Mouse (Mus musculus): Measurements from ENCODE around the gene Cers2. TPM values are rescaled to one million over a fixed set of nuclear protein-coding genes. Genes with fewer than 3 reads are reported as not detected.

Cers2 gene
- 100 to 1,000 TPM; 122 to 397 (median 242) TPM for total RNA-seq (2018; cell fraction: chromatin; rRNA removed)
- 100 to 1,000 TPM; 159 to 231 (median 184) TPM for total RNA-seq (2018; cell fraction: cytosol; rRNA removed)
- 100 to 1,000 TPM; 133 to 373 (median 198) TPM for total RNA-seq (2018; cell fraction: nucleus; rRNA removed)
- 216 to 338 TPM (median 252 TPM) in 3 replicates for polyA plus RNA-seq (2018)

DNA sequence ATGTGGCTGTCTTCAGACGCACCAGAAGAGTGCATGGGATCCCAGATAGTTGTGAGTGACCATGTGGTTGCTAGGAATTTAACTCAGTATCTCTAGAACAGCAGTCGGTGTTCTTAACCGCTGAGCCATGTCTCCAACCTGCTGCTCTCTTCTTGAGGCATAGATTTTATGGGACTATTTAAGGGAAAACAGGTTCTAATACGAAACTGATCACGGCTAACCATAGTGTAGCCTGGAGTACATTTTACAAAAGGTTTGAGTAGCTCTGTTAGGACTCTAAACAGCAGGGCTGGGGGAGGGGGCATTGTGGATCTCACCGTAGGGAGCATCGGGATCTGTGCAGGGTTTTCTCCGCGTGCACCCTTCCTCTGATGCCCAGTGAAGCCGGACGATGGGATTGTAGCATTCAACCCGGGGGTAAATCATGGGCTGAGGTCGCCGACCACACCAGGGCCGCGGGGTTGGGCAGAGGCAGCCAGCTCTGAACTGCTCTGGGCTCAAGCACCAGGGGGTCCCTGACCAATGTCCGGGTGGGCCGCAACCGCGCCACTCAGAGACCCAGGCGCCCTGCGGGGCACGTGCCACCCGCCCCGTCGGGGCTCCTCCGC lies at the start of gene Cers2:
Gene Cers2, plus strand, starts transcription at position 306 of the 608 bp plus-strand sequence.
- Histone ChIP-seq H3K79me2 (ENCODE audit: inconsistent target) (peaks cover 58% of the 10 kb centered on the region), H3K4me3 (ENCODE audit: inconsistent target) (peak within 1 kb of the TSS; percentile 79), H3K27ac (peak within 1 kb of the TSS; percentile 94), H3K36me3 (ENCODE audit: inconsistent target) (peaks cover 4% of the 10 kb centered on the region; the same call in 1 of the 2 replicates)
- WGBS (ENCODE audit: missing documents): 6% methylated on average over 27 of the region's 27 CpGs

DNA sequence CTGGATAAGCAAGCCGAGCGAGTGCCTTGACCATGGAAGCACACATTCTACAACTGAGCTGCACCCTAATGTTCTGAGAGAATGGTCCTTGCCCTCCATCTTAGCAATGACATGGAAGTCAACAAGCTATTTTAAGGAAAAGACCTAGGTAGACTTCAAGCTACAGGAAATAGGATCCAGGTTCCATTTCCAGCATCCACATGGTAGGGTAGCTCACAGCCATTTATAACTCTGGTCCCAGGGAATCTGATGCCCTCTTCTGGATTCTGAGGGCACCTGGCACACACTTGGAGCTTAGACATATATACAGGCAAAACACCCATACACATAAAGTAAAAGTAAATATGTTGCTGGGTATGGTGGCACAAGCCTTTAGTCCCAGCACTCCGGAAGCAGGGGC lies 48.5 kb upstream of the Cers2 start:
- WGBS (ENCODE audit: missing documents): 94% methylated on average over 3 of the region's 3 CpGs
- H3K79me2 ChIP-seq (ENCODE audit: inconsistent target): peaks cover 4% of the 10 kb centered on the region; the same call in 1 of the 2 replicates
- H3K36me3 ChIP-seq (ENCODE audit: inconsistent target): peaks cover 30% of the 10 kb centered on the region
- H3K27ac ChIP-seq: no peak overlapping the region
- no peak overlapping the region for H3K4me3 ChIP-seq (ENCODE audit: inconsistent target)

DNA sequence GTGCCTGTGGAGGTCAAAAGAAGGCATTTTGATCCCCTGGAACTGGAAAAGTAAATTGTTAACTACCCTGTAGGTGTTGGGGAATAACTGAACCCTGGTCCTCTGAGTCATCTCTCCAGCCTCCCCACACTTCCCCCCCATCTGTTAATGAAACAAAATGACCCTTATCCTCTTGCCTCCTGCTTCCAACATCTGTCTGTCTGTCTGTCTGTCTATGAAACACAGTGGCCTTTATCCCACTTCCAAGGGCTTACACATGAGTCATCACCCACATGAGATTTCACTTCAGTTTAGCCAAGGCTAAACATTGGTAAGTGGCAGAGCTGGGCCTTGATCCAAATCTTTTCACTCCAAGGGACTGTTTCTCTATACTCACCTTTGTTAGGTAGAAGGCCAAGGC lies 46.7 kb upstream of the Cers2 start:
- H3K27ac ChIP-seq: no peak overlapping the region
- H3K79me2 ChIP-seq (ENCODE audit: inconsistent target): peaks cover 20% of the 10 kb centered on the region; the same call in 1 of the 2 replicates
- no peak overlapping the region for H3K4me3 ChIP-seq (ENCODE audit: inconsistent target)
- H3K36me3 ChIP-seq (ENCODE audit: inconsistent target): peaks cover 26% of the 10 kb centered on the region

DNA sequence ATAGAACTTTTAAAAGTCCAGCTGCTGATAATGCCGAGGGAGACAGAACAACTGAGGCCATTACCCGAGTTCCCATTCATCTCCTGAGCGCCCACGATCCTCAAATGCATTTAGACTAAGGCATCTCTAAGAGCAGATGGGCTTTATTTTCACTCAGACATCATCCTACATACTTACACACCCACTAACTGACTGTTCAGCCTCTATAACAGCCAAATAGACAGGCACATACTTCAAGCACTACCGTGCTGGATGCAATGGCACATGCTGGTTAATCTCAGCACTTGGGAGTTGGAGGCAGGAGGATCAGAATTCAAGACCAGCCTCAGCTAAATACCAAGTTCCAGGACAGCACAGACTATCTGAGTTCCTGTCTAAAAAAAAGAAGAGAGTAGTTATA lies 44.8 kb upstream of the Cers2 start:
- H3K27ac ChIP-seq: no peak overlapping the region
- no peak overlapping the region for H3K4me3 ChIP-seq (ENCODE audit: inconsistent target)
- WGBS (ENCODE audit: missing documents): 98% methylated on average over 5 of the region's 5 CpGs
- H3K79me2 ChIP-seq (ENCODE audit: inconsistent target): peaks cover 37% of the 10 kb centered on the region; the same call in 1 of the 2 replicates
- H3K36me3 ChIP-seq (ENCODE audit: inconsistent target): peaks cover 26% of the 10 kb centered on the region

DNA sequence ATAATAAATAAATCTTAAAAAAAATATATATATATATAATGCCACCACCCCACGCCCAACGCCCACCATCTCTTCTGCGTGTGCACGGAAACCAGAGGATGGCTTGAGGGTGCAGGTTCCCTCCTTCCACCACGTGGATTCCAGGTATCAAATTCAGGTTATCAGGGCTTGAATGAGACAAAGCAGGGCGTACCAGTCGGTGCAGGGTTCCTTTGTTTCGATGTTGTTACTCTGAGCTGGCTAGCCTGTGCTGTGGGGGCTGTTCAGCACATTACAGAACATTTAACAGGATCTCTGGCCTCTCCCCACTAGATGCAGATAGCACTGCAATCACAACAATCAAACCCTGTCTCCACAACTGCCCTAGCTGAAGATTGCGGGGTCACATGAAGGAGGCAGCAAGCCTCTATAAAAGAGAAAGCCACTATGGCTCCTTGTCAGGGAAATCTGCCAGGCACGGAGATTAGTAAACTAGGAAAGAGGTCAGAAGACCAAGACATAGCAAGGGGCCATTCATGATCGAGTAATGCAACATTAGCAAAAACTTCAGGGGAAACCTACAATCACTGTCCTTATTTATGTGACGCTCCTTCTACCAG lies 43.7 kb upstream of the Cers2 start:
- WGBS (ENCODE audit: missing documents): 97% methylated on average over 12 of the region's 12 CpGs
- no peak overlapping the region for H3K4me3 ChIP-seq (ENCODE audit: inconsistent target)
- H3K36me3 ChIP-seq (ENCODE audit: inconsistent target): peaks cover 26% of the 10 kb centered on the region
- peaks cover 48% of the 10 kb centered on the region; the same call in 1 of the 2 replicates for H3K79me2 ChIP-seq (ENCODE audit: inconsistent target)
- H3K27ac ChIP-seq: no peak overlapping the region

DNA sequence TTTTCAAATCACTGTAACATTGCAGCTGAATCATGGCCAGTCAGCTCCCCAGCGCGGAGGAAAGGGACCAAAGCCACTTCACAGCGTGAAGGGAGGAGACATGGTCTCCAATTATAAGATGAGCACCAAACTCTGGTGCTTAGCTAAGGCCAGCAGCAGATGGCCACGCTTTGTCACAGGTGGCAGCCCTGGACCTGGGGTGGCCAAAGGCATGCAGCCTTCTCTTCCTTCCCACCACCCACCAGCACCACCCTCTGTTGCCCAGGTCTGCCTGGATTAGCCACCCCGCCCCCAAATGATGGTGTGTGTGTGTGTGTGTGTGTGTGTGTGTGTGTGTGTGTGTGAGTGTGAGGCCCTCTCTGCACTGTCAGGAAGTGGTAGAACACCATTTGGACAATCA lies 41.1 kb upstream of the Cers2 start:
- H3K4me3 ChIP-seq (ENCODE audit: inconsistent target): no peak overlapping the region
- peaks cover 5% of the 10 kb centered on the region; the same call in 1 of the 2 replicates for H3K36me3 ChIP-seq (ENCODE audit: inconsistent target)
- 98% methylated on average over 4 of the region's 5 CpGs for WGBS (ENCODE audit: missing documents)
- H3K27ac ChIP-seq: no peak overlapping the region
- peaks cover 74% of the 10 kb centered on the region; the same call in 1 of the 2 replicates for H3K79me2 ChIP-seq (ENCODE audit: inconsistent target)

DNA sequence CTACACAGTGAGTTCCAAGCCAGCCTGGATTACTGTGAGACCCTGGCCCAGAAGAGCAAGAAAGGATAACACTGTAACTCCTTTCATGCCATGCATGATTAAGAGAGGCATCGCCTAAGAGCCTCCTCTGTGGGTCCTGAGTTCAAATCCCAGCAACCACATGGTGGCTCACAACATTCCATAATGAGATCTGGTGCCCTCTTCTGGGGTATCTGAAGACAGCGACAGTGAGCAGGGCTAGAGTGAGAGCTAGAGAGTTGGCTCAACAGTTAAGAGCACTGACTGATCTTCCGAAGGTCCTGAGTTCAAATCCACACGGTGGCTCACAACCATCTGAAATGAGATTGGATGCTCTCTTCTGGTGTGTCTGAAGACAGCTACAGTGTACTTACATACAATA lies 40.1 kb upstream of the Cers2 start:
- H3K36me3 ChIP-seq (ENCODE audit: inconsistent target): 0 out of 2 replicates have a peak, but pooled peaks cover 5% of the 10 kb centered on the region
- H3K4me3 ChIP-seq (ENCODE audit: inconsistent target): no peak overlapping the region
- H3K27ac ChIP-seq: no peak overlapping the region
- H3K79me2 ChIP-seq (ENCODE audit: inconsistent target): peaks cover 84% of the 10 kb centered on the region
- 100% methylated on average over 2 of the region's 4 CpGs for WGBS (ENCODE audit: missing documents)

DNA sequence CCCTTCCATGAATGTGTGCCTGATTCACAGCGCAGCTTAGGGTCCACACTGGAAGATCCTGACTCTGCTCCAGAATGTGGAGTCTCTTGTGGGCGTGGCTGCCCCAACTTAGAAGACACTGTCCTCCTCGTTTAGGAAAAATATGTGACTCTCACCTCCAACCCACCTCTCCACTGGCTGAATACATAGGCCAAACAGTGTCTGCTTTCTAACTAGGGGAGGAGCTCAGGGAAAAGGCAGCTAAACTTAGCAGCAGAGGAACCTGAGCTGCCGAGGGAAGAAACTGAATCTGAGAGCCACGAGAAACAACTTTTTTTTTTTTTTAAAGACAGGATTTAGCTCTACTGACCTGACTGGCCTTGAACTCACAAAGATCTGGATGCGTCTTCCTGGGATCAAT lies 39.4 kb upstream of the Cers2 start:
- H3K27ac ChIP-seq: no peak overlapping the region
- 62% methylated on average over 6 of the region's 6 CpGs for WGBS (ENCODE audit: missing documents)
- no peaks in the 10 kb centered on the region for H3K36me3 ChIP-seq (ENCODE audit: inconsistent target)
- peaks cover 91% of the 10 kb centered on the region for H3K79me2 ChIP-seq (ENCODE audit: inconsistent target)
- H3K4me3 ChIP-seq (ENCODE audit: inconsistent target): no peak overlapping the region

DNA sequence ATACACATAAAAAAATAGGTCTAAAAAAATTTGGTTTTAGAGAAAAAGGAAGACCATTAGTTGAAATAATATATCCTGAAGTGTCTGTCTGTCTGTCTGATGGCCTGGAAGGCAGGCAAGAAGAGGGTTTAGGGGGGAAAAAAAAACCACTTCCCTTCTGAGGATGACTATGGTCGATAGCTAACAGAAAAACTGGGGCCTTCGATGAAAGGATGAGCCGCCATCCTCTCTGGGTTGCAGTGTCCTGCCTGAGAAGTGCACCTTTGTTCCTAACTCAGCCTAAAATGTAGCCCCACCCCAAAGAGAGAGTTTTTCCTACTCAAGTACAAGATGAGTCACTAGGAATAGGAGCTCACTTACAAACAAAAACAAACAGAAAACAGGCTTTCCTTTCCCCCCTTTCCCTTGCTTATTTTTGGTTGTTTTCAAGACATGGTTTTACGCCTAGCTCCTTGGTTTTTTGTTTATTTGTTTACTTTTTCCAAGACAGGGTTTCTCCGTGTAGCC lies 38.1 kb upstream of the Cers2 start:
- H3K4me3 ChIP-seq (ENCODE audit: inconsistent target): no peak overlapping the region
- no peak overlapping the region for H3K27ac ChIP-seq
- no peaks in the 10 kb centered on the region for H3K36me3 ChIP-seq (ENCODE audit: inconsistent target)
- 44% methylated on average over 5 of the region's 5 CpGs for WGBS (ENCODE audit: missing documents)
- peaks cover 95% of the 10 kb centered on the region for H3K79me2 ChIP-seq (ENCODE audit: inconsistent target)

DNA sequence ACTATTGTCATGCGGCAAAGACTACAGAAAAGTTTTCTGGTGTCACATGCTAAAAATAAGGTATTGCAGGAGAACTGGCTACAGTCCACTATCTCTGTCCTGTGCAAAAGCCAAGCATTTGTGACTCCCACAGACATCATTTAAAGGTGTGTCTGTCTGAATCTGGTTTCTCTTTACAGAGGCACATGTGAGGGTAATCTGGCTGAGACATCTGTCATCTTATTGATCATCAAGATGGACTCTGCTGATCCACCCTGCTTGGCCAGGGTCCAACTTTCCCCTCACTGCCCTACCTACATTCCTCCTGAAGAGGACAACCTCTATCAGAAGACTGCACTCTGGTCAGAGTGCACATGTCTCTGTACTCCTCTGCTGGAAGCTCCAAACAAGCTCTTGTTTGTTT lies 37.4 kb upstream of the Cers2 start:
- no peaks in the 10 kb centered on the region for H3K36me3 ChIP-seq (ENCODE audit: inconsistent target)
- H3K27ac ChIP-seq: no peak overlapping the region
- 90% methylated on average over 1 of the region's 1 CpGs for WGBS (ENCODE audit: missing documents)
- no peak overlapping the region for H3K4me3 ChIP-seq (ENCODE audit: inconsistent target)
- peaks cover 89% of the 10 kb centered on the region for H3K79me2 ChIP-seq (ENCODE audit: inconsistent target)

DNA sequence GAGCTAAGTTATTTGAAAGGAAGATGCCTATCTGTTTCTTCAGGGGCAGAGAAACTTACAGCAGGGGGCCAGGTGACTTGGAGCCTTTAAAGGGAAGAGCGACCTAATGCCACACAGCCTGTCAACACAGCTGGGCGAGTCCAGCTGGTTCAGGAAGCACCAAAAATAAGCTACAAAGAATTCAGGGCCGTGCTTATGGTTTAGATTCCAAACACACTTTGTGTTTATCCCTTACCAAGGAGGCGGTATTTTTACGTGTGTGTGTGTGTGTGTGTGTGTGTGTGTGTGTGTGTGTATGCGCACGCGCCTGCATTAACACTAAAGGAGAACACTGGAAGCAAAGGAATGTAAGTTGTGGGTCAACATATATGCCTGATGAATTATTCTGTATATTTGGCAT lies 33.8 kb upstream of the Cers2 start:
- peak overlapping the region; percentile 96 for H3K27ac ChIP-seq
- peak overlapping the region; percentile 91 for H3K4me3 ChIP-seq (ENCODE audit: inconsistent target)
- no peaks in the 10 kb centered on the region for H3K36me3 ChIP-seq (ENCODE audit: inconsistent target)
- H3K79me2 ChIP-seq (ENCODE audit: inconsistent target): peaks cover 86% of the 10 kb centered on the region
- WGBS (ENCODE audit: missing documents): 11% methylated on average over 7 of the region's 8 CpGs

DNA sequence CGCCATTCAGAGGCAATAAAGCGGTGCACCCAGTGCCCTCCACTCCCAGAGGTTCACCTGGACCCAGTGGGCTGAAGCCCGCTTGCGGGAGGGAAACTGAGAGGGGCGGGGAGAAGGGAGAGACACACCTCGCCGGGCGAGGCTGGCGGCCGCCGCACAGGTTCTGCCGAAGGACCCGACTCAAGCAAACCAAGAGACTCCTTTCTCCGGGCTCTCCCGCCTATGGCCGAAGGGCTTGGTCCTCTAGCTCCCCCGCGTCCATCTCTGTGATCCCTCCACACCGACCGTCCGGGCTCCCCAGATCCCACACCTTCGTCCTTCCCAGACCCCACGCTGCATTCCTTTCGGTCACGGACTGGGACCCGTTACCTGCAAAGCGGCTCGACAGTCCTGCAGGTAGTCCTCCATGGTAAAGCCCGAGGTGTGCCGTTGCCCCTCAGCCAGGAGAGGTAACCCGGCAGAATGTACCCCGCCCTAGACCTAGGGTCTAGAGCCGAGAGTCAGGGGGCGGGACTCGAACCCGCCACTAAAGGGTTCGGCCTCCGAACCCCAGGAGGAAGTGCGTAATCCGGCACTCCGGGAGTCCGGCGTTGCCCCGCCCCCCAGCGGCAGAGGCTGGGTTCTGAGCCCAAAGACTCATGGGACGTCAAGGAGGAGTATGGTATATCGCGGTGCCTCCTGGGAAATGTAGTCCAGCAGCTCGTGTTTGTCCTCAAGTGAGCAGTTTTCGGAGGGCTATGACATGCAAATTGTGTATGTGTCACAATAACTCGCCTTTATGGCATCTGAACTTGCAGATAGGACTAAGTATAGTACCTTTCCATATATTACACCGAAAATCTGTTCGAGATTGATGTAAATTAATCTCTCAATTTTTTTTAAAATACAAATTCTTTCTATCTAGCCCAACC lies 33.1 kb upstream of the Cers2 start, which contains the start of the genes Mindy1 and Prune1:
Gene Mindy1, plus strand, starts transcription at position 130 of the 911 bp plus-strand sequence.
Gene Prune1, minus strand, starts transcription at position 861 of the 911 bp plus-strand sequence.
- Histone ChIP-seq H3K36me3 (ENCODE audit: inconsistent target) (no peaks in the 10 kb centered on the region), H3K79me2 (ENCODE audit: inconsistent target) (peaks cover 86% of the 10 kb centered on the region), H3K27ac (peak within 1 kb of the TSS; percentile 96), H3K4me3 (ENCODE audit: inconsistent target) (peak within 1 kb of the TSS; percentile 91)
- WGBS (ENCODE audit: missing documents): under 1% methylated on average over 46 of the region's 53 CpGs

DNA sequence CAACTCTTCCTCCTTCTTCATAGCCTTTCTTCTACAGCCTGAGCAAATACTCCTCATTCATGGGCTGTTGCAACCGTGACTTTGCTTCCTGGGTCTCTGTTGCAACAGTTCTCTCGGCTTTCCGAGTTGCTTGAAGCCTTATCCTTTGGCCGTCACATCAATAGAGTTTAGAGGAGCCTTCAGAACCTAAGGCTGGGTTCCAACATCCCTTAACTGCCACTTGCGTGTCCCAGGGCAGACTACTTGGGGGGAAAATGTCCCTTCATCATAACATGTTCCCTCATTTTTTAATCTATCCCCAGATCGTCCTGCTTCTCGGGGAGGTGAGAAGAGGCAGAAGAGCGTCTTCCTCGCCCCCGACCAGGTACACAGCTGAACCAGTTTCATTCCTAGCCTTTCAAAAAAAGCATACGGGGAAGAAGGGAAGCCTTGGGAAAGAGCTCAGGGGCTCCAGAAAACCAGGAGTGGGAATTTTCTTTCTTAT lies 32.2 kb upstream of the Cers2 start:
- Histone ChIP-seq H3K27ac (peak overlapping the region; percentile 96), H3K36me3 (ENCODE audit: inconsistent target) (peaks cover 2% of the 10 kb centered on the region; the same call in 1 of the 2 replicates), H3K79me2 (ENCODE audit: inconsistent target) (peaks cover 86% of the 10 kb centered on the region), H3K4me3 (ENCODE audit: inconsistent target) (peak overlapping the region; percentile 91)
- WGBS (ENCODE audit: missing documents): 2% methylated on average over 11 of the region's 11 CpGs

Measured in macrophage (primary cell).